31 mouse cellular contexts compared by ENCODE assay signal in genomic region chr4:136449795-136450194, GRCm38 (mm10). TPM values are rescaled to one million over a fixed set of nuclear protein-coding genes. Genes with fewer than 3 reads are reported as not detected.
"Had no signal": no experiment of that assay in that cellular context is flagged by ENCODE, and none has a peak within 500 bp of the region (broad histone marks: within the 10 kb centered on the region; RNA-seq: fewer than 3 reads in every experiment).

No protein-coding gene starts in this region.

- DNase-seq: gastrocnemius, adult 2 months; gastrocnemius, postnatal 10 days; gastrocnemius, postnatal 25 days; heart, adult 18-20 months; heart, postnatal 14 days; heart, postnatal 36 days; kidney, adult 18-20 months; kidney, adult 8-10 months; kidney, postnatal 10 days; kidney, postnatal 25 days; kidney, postnatal 4 days; left cerebral cortex, postnatal 4 days had no signal

- H3K36me3 ChIP-seq: heart, embryonic 13.5 days; heart, embryonic 15.5 days; hindbrain, embryonic 13.5 days; hindbrain, embryonic 15.5 days; limb, embryonic 13.5 days; limb, embryonic 15.5 days; liver, embryonic 12.5 days had no signal

- H3K27me3 ChIP-seq: heart, embryonic 13.5 days; hindbrain, embryonic 13.5 days; hindbrain, embryonic 15.5 days; limb, embryonic 13.5 days; limb, embryonic 15.5 days; liver, embryonic 12.5 days had no signal

- H3K9me3 ChIP-seq: heart, embryonic 13.5 days; heart, embryonic 15.5 days; hindbrain, embryonic 13.5 days; hindbrain, embryonic 15.5 days; limb, embryonic 13.5 days; limb, embryonic 15.5 days; liver, embryonic 12.5 days had no signal

- H3K9ac ChIP-seq: heart, embryonic 13.5 days; heart, embryonic 15.5 days; hindbrain, embryonic 13.5 days; hindbrain, embryonic 15.5 days; limb, embryonic 13.5 days; limb, embryonic 15.5 days; liver, embryonic 12.5 days; liver, embryonic 14.5 days had no signal

- H3K4me3 ChIP-seq: gastrocnemius, adult 2 months; heart, embryonic 13.5 days; heart, embryonic 15.5 days; hindbrain, embryonic 13.5 days; hindbrain, embryonic 15.5 days; layer of hippocampus, adult 2 months; left cerebral cortex, adult 2 months; limb, embryonic 13.5 days; limb, embryonic 15.5 days; liver, embryonic 12.5 days had no signal

- H3K27ac ChIP-seq: gastrocnemius, adult 2 months; heart, embryonic 13.5 days; heart, embryonic 15.5 days; hindbrain, embryonic 13.5 days; hindbrain, embryonic 15.5 days; hindbrain, postnatal 0 days; layer of hippocampus, adult 2 months; left cerebral cortex, adult 2 months; limb, embryonic 13.5 days; limb, embryonic 15.5 days; liver, embryonic 12.5 days; liver, embryonic 14.5 days had no signal

- ATAC-seq: hindbrain, postnatal 0 days; intestine, postnatal 0 days; liver, embryonic 12.5 days had no signal

- H3K4me2 ChIP-seq: heart, embryonic 11.5 days; heart, embryonic 13.5 days; heart, embryonic 15.5 days; hindbrain, embryonic 13.5 days; hindbrain, embryonic 15.5 days; limb, embryonic 13.5 days; limb, embryonic 15.5 days; liver, embryonic 12.5 days had no signal

RNA-seq across cellular contexts. Expression of gene 6030445D17Rik, which starts 12.3 kb away (rescaled TPM):
- polyA plus RNA-seq: heart, embryonic 13.5 days; hindbrain, embryonic 11.5 days; liver, embryonic 12.5 days had no signal

RNA-seq across cellular contexts. Expression of gene Htr1d, which starts 26.5 kb away (rescaled TPM):
- total RNA-seq: gastrocnemius, adult 2 months; gastrocnemius, postnatal 25 days; gastrocnemius, postnatal 4 days; heart, adult 18-20 months; heart, adult 8-10 months; heart, postnatal 14 days; heart, postnatal 36 days; hematopoietic stem cell, adult 5-6 weeks; liver, adult 2 months had no signal
- polyA plus RNA-seq: heart, embryonic 11.5 days; heart, postnatal 0 days; liver, embryonic 12.5 days; liver, embryonic 14.5 days had no signal
